Mouse (Mus musculus): ENCODE measurements around the gene Krtap10-4.
"Not testable (repeated sequence)": the region's sequence is repeated elsewhere in the genome, so short reads cannot be mapped to it uniquely, and the experiment has no call there.

Krtap10-4 gene

DNA sequence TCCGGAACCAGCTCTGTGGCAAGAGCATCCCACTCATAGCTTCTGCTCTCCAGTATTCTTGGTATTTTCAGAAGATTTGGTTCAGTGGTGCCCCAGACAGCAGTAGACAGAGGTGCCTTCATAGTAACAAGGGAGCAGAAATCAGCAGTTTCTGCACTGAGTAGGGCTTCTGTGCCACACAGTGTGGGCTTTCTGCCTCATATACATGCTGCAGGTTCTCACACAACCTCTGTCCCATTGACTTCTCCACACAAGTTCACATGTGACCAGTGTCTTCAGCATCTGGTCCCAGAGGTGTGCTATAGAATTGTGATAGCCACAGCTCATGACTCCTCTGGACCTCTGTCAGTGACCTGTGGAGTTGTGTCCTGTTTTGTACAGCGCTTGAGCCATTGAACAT, 38.3 kb downstream of the Krtap10-4 start:
- in situ Hi-C loops (cut with MboI, MseI) = no loop called here

DNA sequence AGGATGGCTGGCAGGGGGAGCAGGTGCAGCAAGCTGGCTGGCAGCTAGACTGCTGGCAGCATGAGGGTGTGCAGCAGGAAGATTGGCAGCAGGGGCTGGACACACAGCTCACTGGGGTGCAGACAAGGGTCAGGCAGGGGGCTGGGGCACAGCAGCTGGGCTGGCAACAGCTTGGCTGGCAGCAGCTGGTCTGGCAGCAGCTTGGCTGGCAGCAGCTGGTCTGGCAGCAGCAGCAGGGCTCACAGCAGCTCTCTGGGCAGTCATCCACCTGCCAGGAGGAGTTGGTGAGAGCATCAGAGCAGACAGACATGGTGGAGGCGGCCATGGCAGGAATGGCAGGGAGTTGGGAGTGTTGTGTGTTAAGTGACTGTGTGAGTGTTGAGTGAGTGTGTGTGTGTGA, 39.0 kb downstream of the Krtap10-4 start, which contains the start of gene Gm7137:
Gene Gm7137 (minus strand): TSS at position 325 of the 400 bp plus-strand sequence.
- in situ Hi-C loops (cut with MboI, MseI) = not testable (repeated sequence)

DNA sequence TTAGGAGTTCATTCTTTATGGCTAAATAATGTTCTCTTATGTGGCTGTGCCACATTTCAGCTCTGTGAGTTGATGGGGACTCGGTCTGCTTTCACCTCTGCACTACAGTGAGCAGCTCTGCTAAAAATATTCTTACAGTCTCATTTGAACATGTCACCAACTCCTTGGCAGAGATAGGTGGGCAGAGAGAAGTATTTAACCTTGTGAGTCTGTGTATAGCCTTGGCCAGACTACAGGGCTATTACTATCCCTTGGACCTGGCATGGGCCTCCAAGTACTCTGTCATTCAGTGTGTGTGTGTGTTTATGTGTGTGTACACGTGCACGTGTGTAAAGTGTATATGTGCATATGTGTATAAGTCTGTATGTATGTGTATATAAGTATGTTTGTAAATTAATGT, 43.5 kb downstream of the Krtap10-4 start:
- in situ Hi-C loops (cut with MboI, MseI) = not testable (repeated sequence)

DNA sequence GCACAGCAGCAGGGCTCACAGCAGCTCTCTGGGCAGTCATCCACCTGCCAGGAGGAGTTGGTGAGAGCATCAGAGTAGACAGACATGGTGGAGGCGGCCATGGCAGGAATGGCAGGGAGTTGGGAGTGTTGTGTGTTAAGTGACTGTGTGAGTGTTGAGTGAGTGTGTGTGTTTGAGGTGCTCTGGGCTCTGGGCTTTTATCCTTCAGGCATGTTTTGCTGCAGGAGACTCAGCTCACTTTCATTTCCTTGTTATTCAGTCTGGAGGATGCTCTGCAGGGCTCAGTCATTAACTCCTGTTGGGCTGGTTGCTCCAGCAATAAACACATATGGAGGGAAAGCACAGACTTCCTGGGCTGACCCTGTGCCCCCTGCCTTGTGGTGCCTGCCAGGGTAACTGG, 44.5 kb downstream of the Krtap10-4 start, which contains the start of gene Gm3250:
Gene Gm3250 (minus strand): TSS at position 101 of the 400 bp plus-strand sequence.
- in situ Hi-C loops (cut with MboI, MseI) = not testable (repeated sequence)

GRCm38 (mm10) chr10:77776844-77777243, 50.1 kb downstream of the Krtap10-4 start, which contains the start of gene Gm7138:
Gene Gm7138 (minus strand): TSS chr10:77776944.
- in situ Hi-C loops (cut with MboI, MseI) = not testable (repeated sequence)

Data from T-helper 2 cell (primary cell).